Comparison of ENCODE assay signal across 30 mouse cellular contexts in the genomic region with DNA sequence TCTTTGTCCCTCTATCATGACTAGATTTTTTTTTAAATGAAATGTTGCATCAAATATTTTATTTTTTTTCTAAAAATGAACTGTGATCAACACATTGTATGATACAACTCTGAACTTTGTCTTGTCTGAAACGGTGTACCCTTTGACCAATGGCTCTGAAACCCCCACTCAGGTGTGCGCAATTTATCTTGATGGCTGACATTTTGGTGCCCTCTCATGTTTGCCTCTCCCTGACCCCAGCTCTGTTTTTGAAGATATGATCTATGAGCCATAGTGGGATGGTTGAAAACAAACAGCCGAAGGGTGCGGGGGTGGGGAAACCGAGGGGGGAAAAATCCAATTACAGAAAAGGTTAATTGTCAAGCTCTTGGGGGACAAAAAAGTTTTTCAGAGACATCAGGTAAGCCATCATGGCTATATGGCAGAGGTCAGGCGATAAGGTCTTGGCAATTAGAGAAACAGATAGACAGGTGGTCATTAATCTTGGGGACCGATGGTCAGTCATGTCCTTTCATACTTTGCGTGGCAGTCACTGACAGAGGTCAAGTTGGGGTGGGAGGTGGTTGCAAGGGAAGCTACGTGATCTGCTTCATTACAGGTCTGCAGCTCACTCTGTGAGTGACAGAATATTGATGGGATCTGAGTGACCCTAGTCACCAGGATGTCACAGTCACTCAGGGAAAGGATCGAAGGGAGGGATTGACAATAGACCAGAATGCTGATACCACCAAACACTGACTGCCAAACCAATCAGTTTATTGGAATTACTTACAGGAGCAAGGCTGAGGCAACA.
DNase-seq lines count a peak whose midpoint lies in the region; ATAC-seq lines count a peak whose summit lies in the region.
"Had no signal": no experiment of that assay in that cellular context is flagged by ENCODE, and none has a peak within 500 bp of the region (broad histone marks: within the 10 kb centered on the region; RNA-seq: fewer than 3 reads in every experiment).

No protein-coding gene starts in this region.

- peaks cover 16% of the 10 kb centered on the region for H3K4me1 ChIP-seq in midbrain, embryonic 11.5 days (ENCODE audit: control insufficient read depth, insufficient read depth, low read length)
- H3K4me1 ChIP-seq in midbrain, embryonic 16.5 days (ENCODE audit: control insufficient read depth, insufficient read depth, low read length) = peaks cover 25% of the 10 kb centered on the region
- H3K4me1 ChIP-seq in liver, embryonic 13.5 days (replicated peaks) = peaks cover 2% of the 10 kb centered on the region; the same call in 1 of the 2 replicates

- no peak overlapping the region for H3K27ac ChIP-seq in midbrain, embryonic 11.5 days (ENCODE audit: low read depth, low read length)
- no peak overlapping the region for H3K27ac ChIP-seq in midbrain, embryonic 16.5 days (ENCODE audit: low read length)
- peak overlapping the region; percentile 24; the same call in 1 of the 2 replicates for H3K27ac ChIP-seq in liver, embryonic 13.5 days
- H3K27ac ChIP-seq: embryonic facial prominence, embryonic 13.5 days; gastrocnemius, adult 2 months; heart, adult 2 months; hindbrain, embryonic 12.5 days; layer of hippocampus, adult 2 months; left cerebral cortex, adult 2 months; midbrain, embryonic 12.5 days; stomach, postnatal 0 days had no signal

- DNase-seq in midbrain, embryonic 11.5 days (ENCODE audit: low spot score, missing footprints) = peak; percentile 79
- peak; percentile 33 for DNase-seq in embryo, embryonic 9.5 days (ENCODE audit: extremely low spot score)
- DNase-seq in liver, embryonic 13.5 days = no peak
- peak; percentile 23 for DNase-seq in yolk sac, embryonic 10.5 days (ENCODE audit: low spot score)
- DNase-seq in adrenal gland, postnatal 36 days = no peak
- no peak for DNase-seq in left cerebral cortex, postnatal 4 days
- DNase-seq: adrenal gland, postnatal 25 days; cerebellum, adult 18-20 months; cerebellum, postnatal 14 days; gastrocnemius, adult 2 months; gastrocnemius, postnatal 36 days; heart, adult 2 months; heart, postnatal 14 days; kidney, postnatal 36 days; lung, embryonic 14.5 days; lung, postnatal 14 days; right cerebral cortex, adult 18-20 months; right cerebral cortex, postnatal 4 days; thymus, adult 18-20 months; thymus, postnatal 25 days had no signal

- WGBS in midbrain, embryonic 11.5 days = 86% methylated on average over 10 of the region's 10 CpGs
- WGBS in midbrain, embryonic 16.5 days = 87% methylated on average over 10 of the region's 10 CpGs
- 67% methylated on average over 10 of the region's 10 CpGs for WGBS in liver, embryonic 13.5 days (ENCODE audit: insufficient replicate concordance)

- H3K9ac ChIP-seq in midbrain, embryonic 11.5 days (ENCODE audit: low read length) = no peak overlapping the region
- H3K9ac ChIP-seq in midbrain, embryonic 16.5 days (ENCODE audit: low read depth, low read length) = no peak overlapping the region
- H3K9ac ChIP-seq in liver, embryonic 13.5 days = no peak overlapping the region
- H3K9ac ChIP-seq: embryonic facial prominence, embryonic 13.5 days; hindbrain, embryonic 12.5 days; lung, embryonic 14.5 days; midbrain, embryonic 12.5 days had no signal

- intact Hi-C loops in left cerebral cortex, postnatal 4 days (cut with DNase I) = no loop called here

- H3K36me3 ChIP-seq in midbrain, embryonic 11.5 days (ENCODE audit: control insufficient read depth, insufficient read depth, low read length) = no peaks in the 10 kb centered on the region
- no peaks in the 10 kb centered on the region for H3K36me3 ChIP-seq in midbrain, embryonic 16.5 days (ENCODE audit: control insufficient read depth, insufficient read depth, low read length)
- no peaks in the 10 kb centered on the region for H3K36me3 ChIP-seq in liver, embryonic 13.5 days
- H3K36me3 ChIP-seq: embryonic facial prominence, embryonic 13.5 days; hindbrain, embryonic 12.5 days; midbrain, embryonic 12.5 days had no signal

- ATAC-seq in midbrain, embryonic 11.5 days (ENCODE audit: low FRiP score) = no peak
- ATAC-seq in midbrain, embryonic 16.5 days = no peak
- peak; percentile 74 for ATAC-seq in liver, embryonic 13.5 days (ENCODE audit: low read depth)
- ATAC-seq: CD4-positive, CD25-positive, alpha-beta regulatory T cell, adult 4 months; forebrain, embryonic 16.5 days; intestine, embryonic 16.5 days had no signal

- H3K4me3 ChIP-seq in midbrain, embryonic 11.5 days (ENCODE audit: low read depth, low read length) = no peak overlapping the region
- H3K4me3 ChIP-seq in midbrain, embryonic 16.5 days (ENCODE audit: low read depth, low read length) = no peak overlapping the region
- no peak overlapping the region for H3K4me3 ChIP-seq in liver, embryonic 13.5 days (replicated peaks)
- H3K4me3 ChIP-seq: embryonic facial prominence, embryonic 13.5 days; gastrocnemius, adult 2 months; heart, adult 2 months; hindbrain, embryonic 12.5 days; layer of hippocampus, adult 2 months; left cerebral cortex, adult 2 months; midbrain, embryonic 12.5 days had no signal

- no peaks in the 10 kb centered on the region for H3K9me3 ChIP-seq in midbrain, embryonic 11.5 days (ENCODE audit: control insufficient read depth, low read length)
- no peaks in the 10 kb centered on the region for H3K9me3 ChIP-seq in midbrain, embryonic 16.5 days (replicated peaks; ENCODE audit: control insufficient read depth, low read length, poor library complexity, severe bottlenecking)
- H3K9me3 ChIP-seq in liver, embryonic 13.5 days (replicated peaks) = no peaks in the 10 kb centered on the region
- H3K9me3 ChIP-seq: embryonic facial prominence, embryonic 13.5 days; hindbrain, embryonic 12.5 days; midbrain, embryonic 12.5 days had no signal

- no peak overlapping the region for H3K4me2 ChIP-seq in midbrain, embryonic 11.5 days
- H3K4me2 ChIP-seq in midbrain, embryonic 16.5 days (ENCODE audit: low read length) = no peak overlapping the region
- no peak overlapping the region for H3K4me2 ChIP-seq in liver, embryonic 13.5 days
- H3K4me2 ChIP-seq: embryonic facial prominence, embryonic 13.5 days; hindbrain, embryonic 12.5 days; lung, embryonic 14.5 days; midbrain, embryonic 12.5 days had no signal

- H3K27me3 ChIP-seq in midbrain, embryonic 11.5 days (ENCODE audit: control insufficient read depth, insufficient read depth, low read length) = no peaks in the 10 kb centered on the region
- no peaks in the 10 kb centered on the region for H3K27me3 ChIP-seq in midbrain, embryonic 16.5 days (ENCODE audit: control insufficient read depth, insufficient read depth, low read depth, low read length)
- H3K27me3 ChIP-seq in liver, embryonic 13.5 days = no peaks in the 10 kb centered on the region
- H3K27me3 ChIP-seq: embryonic facial prominence, embryonic 13.5 days; hindbrain, embryonic 12.5 days; midbrain, embryonic 12.5 days had no signal

Comparison
In these comparisons a context has a peak if more than half of its experiments do, and no peak if none do; other contexts are left out.
1. DNase-seq: peak in midbrain, embryonic 11.5 days (single experiment), embryo, embryonic 9.5 days (single experiment) and yolk sac, embryonic 10.5 days (single experiment); none in liver, embryonic 13.5 days (single experiment), adrenal gland, postnatal 36 days (0 of 2) and left cerebral cortex, postnatal 4 days (single experiment).